Mouse (Mus musculus) MEL-GATA-1-ER (cell line): Measurements from ENCODE around the gene Esp31.

Experiments
- DNase-seq: peaks from one replicate; pipeline ENCODE4 v3.0.0-alpha.2; 2012; ENCODE audit warnings: low read depth; ENCODE audit errors: extremely low read depth

The Esp31 gene

GRCm38 (mm10) chr17:38639147-38639546 lies at the start of gene Esp31:
Gene Esp31 (plus strand): TSS chr17:38639447.
- no peak for DNase-seq
